Mouse (Mus musculus) spleen, adult 18-20 months (tissue): ENCODE data around the gene Pnpla7.

Experiments
- DNase-seq, 2 experiments: peaks; one replicate each; pipeline ENCODE4 v3.0.0; 2022; ENCODE audit warnings: mixed read lengths in 2 of 2

Gene Pnpla7

DNA sequence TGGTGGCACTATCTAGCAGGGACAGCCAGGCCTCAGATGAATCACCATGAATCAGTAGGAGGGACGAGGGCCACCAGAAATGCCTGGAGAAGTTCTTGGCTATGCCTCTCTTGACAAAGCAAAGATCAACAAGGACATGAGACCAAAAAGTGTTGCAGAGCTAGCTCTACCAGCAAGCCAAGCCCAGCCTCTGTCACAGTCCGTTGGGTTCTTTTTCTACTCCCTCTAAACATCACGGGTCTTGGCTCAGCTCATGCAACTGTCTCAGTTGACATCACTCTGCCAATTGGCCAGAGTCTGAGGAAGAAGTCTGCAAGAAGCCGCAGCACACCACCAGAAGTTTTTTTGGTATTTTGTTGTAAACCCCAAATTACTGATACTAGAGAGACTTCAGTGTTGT lies 99.7 kb downstream of the Pnpla7 start:
- DNase-seq = no peak

DNA sequence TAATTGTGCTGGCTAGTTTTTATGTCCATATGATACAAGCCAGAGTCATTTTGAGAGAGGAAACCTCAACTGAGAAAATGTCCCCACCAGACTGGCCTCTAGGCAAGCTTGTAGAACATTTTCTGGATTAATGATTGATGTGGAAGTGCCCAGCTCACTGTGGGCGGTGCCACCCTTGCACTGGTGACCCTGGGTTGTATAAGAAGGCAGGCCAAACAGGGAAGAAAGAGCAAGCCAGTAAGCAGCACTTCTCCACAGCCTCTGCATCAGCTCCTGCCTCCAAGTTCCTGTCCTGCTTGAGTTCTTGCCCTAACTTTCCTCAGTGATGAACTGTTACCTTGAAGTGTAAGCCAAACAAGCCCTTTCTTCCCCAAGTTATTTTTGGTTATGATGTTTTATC lies 103.1 kb downstream of the Pnpla7 start:
- no peak for DNase-seq

DNA sequence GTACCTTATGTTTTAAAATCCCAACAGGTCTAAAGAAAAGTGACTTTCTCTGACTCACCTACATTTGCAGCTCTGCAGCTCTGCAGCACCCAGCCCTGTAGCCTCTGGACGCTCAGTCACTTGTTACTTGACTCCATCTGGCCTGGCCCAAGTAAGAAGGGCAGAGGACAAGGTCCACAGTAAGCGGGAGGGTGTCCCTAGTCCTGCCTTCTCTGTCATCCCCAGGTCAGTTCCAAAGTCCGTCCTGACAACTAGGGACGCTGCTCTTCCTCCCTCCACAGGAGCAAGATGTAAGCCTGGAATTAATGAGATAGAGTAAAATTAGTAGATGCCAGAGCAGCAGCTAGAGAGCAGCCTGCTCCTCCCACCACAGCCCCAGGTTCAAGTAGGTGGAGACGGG lies 104.2 kb downstream of the Pnpla7 start, which contains the start of gene Entpd8:
Gene Entpd8, plus strand, starts transcription at position 229 of the 400 bp plus-strand sequence.
- no peak for DNase-seq

DNA sequence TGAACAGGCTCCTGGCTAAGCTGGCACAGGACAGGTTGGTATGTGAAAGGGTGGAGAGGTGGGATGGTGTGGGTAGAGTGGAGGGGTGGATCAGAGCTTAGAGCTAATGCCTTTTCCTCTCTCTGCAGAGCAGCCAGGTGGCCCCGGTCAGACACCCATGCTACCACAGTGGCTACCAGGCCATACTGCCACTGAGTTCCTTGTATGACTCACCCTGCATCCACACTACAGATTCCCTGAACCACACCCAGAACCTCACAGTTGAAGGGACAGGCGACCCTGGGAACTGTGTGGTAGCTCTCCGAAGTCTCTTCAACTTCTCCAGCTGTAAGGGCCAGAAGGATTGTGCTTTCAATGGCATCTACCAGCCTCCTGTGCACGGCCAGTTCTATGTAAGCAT lies 107.9 kb downstream of the Pnpla7 start:
- DNase-seq = no peak

DNA sequence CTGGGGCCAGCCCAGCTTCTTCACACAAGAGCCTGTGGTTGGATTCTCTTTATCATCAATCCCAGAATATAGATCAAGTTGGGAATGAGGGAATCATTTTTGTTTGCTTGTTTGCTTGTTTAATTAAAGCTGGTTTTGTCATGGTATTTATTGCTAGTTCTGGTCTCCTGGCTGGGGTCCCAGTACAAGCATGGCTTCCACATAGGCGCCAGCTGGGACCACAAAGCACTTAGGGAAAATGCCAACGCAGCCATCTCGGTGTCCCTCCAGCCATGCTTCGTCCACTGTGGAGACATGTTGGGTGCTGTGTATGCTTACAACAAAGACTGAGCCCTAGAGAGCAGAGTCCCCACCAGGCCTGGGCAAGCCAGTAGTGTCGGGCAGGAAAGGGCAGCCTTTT lies 109.7 kb downstream of the Pnpla7 start:
- DNase-seq = no peak

DNA sequence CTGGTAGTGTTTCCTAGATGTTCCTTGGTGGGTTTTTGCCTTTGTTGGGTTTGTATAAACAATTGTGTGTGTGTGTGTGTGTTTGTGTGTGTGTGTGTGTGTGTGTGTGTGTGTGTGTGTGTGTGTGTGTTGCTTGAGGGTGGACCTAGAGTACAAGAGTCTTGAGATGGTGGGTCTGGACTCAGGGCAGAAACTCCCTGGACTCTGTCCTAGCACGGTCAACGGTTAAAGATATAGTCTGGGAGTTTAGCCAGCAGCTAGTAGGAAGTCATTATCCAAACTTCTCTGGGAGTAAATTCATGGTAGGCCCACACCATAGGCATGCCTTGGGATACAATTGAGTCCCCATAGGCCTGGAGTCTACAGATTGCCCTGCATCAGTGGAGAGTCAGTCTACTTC lies 112.0 kb downstream of the Pnpla7 start:
- no peak for DNase-seq

DNA sequence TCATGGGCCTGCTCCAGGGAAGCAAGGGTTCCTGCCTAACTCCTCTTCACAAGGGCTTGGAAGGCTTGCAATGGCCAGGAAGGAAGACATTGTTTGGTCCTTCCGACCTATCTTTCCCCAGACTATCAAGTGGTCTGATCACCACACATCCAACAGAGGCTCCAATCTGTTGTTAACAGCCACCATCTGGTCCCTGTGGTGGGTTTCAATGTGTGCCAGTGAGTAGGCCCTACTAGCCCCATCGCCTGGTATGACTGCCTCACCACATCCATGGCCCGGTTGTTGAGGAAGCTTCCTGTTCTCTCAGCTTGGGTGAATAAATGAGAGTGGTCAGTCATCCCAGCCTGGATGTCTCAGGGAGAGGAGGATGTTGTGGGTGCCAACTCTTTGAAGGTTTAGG lies 112.8 kb downstream of the Pnpla7 start:
- DNase-seq = no peak

DNA sequence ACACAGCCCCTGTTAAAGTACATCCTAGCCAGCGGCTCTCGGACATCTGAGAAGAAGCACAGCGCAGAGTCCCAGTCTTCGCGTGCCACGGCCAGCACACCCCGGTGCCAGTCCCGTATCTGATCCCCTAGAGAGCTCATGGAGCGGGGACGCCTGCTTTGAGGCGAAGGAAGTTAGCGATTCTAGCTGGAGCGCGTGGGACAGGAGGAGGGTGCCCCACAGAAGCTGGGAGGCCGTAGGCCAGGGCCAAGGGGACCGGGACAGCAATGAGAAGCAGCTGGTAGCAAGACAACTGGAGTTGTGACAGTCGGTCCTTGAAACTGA lies 118.9 kb downstream of the Pnpla7 start:
- DNase-seq = no peak

DNA sequence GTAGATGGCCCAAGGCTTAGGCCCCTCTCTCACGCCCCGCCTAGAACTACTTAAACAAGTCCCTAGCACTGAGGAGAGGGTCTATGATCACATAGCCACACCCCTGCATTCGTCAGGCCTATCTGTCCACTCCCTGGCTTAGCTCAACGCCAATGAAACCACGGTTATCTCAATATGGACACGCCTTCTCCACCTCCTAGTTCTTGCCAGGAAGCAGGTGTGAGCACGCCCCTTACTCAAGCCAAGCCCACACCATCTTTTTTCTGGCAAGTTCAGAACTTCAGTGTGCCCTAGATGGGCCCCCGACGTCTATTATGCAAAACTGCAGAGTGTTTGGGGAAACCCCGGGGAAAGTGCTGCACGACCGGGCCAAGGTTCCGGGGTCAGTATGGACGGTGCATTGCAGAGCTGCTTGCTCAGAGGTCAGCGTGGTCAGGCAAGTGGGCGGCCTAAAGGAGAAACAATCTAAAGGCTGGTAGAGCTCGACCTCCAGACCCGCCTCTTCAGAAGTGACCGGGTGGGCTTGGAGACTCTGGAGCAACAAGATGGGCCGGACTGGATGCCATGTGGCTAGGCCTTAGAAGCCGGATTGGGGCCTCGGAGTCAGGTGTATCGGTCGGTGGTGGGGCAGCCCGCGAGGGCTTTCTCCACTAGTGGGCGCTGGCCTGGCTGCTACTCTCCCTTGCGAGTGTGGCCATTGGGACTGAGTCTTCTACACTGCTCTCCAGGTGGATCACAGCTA lies 119.4 kb downstream of the Pnpla7 start, which contains the start of gene Noxa1:
Gene Noxa1, minus strand, starts transcription at position 41 of the 742 bp plus-strand sequence.
- DNase-seq = no peak

DNA sequence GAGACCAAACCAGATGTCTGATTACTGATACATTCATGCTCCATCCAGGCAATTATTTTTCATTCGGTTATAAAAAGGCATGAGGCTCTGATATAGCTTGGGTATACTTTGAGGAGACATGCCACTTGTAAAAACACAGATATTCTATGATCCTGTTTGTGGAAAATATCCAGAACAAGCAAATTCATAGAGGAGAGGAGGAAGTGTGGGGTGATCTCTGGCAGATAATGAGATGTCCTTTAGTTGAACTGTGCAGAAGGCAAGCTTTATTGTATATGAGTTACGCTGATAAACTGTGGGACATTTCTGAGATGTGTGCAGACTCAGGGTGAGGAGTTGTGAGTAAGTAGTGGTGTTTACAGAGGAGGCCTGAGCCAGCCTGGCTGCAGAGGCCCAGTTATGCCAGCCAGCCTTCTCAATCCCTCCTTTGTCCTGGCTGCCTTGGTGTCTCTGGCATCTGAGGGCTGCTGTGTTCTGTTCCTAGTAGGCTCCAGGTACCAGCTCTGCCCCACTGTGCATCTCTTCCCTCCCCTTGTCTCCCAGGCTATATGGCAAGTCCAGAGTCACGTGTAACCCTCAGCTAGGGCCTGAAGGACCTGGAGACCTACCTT lies 122.3 kb downstream of the Pnpla7 start:
- DNase-seq = no peak

DNA sequence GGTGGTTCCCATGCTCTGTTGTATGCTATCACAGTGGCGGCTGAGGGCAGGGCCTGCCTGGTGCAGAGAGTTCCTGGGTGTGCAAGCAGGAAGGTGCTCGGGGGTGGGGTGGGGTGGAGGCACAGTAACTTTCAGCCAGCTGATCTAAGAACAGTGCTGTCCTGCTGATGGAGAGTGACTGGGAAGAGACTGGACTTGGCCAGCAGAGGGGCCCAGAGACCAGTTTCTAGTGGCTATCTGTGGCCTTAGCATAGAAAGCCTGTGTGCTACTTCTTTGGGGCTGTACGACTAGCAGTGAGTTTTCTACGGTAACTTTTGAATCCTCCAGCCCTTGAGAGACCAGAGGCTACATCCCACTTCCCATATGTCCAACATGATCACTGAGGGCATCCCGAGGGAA lies 123.1 kb downstream of the Pnpla7 start:
- DNase-seq = no peak

DNA sequence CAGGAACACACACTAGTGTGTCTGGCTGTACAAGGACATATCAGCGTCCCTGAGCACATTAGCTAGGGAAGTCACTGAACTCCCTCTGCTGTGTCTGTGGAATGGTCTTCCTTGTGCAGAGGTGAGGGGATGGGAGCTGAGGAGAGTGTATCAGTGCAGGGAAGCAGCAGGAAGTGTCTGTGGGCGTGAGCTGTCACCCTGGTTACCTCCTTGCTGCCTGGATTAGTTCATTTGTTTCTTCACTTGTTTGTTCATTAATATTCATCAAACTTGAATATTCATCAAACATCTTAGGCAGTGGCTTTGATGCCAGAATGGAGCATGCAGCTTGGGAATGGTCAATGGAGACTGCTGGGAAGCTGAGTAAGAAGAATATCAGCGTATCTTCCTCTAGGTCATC lies 123.9 kb downstream of the Pnpla7 start:
- no peak for DNase-seq
